Mouse (Mus musculus): ENCODE results near the gene Ralb. TPM values are rescaled to one million over a fixed set of nuclear protein-coding genes. Genes with fewer than 3 reads are reported as not detected.

Gene Ralb
- polyA plus RNA-seq, 1 experiment from 2014 or later: 83.5 TPM

- ATAC-seq (ENCODE audit: low FRiP score, low read depth): 0 out of 2 replicates have a peak, but pooled peaks have one; percentile 34
- no peaks in the 10 kb centered on the region for H3K4me1 ChIP-seq
- H3K9ac ChIP-seq (replicated peaks): no peak overlapping the region
- WGBS: 47% methylated on average over 2 of the region's 2 CpGs
- H3K4me3 ChIP-seq: no peak overlapping the region
- no peaks in the 10 kb centered on the region for H3K9me3 ChIP-seq
- H3K36me3 ChIP-seq: no peaks in the 10 kb centered on the region
- H3K27ac ChIP-seq (replicated peaks): no peak overlapping the region
- 0 out of 2 replicates have a peak, but pooled peaks cover 4% of the 10 kb centered on the region for H3K27me3 ChIP-seq
- H3K4me2 ChIP-seq (replicated peaks): no peak overlapping the region
Observed at GRCm38 (mm10) chr1:119463386-119463785, 41.2 kb downstream of the Ralb start.

GRCm38 (mm10) chr1:119460062-119460461 is 44.5 kb downstream of the Ralb start:
- ATAC-seq (ENCODE audit: low FRiP score, low read depth): no peak
- 86% methylated on average over 2 of the region's 2 CpGs for WGBS
- Histone ChIP-seq H3K4me2 (replicated peaks) (no peak overlapping the region), H3K4me1 (no peaks in the 10 kb centered on the region; the same call in 1 of the 2 replicates), H3K27ac (replicated peaks) (no peak overlapping the region), H3K36me3 (no peaks in the 10 kb centered on the region), H3K4me3 (no peak overlapping the region), H3K9me3 (no peaks in the 10 kb centered on the region), H3K27me3 (0 out of 2 replicates have a peak, but pooled peaks cover 13% of the 10 kb centered on the region), H3K9ac (replicated peaks) (no peak overlapping the region)

DNA sequence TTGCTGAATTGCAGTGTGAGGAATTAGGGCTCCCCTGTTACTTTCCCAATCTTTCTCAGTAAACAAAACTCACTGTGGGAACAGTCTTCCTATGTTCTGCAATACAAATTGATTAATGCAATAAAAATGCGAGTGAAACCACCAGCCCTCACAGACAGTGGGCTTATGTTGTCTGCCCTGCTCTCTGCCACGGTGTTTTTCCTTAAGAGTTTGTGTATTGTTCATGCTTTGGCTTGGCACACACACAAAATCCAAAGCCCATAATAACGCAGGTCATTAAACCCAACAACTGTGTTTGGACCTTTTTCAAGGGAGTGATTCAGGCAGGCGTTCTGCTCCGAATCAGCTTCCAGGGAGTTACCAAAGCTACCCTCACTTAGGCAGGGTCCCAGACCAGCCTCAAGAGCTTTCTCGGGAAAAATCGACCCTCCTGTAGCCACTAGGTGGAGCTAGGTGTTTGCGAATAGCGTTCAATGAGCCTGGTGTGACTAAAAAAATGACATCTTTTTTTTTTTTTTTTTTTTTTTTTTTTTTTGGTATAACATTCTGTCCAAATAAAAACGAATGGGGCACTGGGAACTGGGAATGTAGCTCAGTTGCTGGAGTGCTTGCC is 46.5 kb downstream of the Ralb start:
- H3K36me3 ChIP-seq: no peaks in the 10 kb centered on the region
- H3K4me3 ChIP-seq: no peak overlapping the region
- H3K4me2 ChIP-seq (replicated peaks): no peak overlapping the region
- H3K27ac ChIP-seq (replicated peaks): no peak overlapping the region
- no peak overlapping the region for H3K9ac ChIP-seq (replicated peaks)
- no peaks in the 10 kb centered on the region for H3K9me3 ChIP-seq
- ATAC-seq (ENCODE audit: low FRiP score, low read depth): 0 out of 2 replicates have a peak, but pooled peaks have one; percentile 16
- H3K27me3 ChIP-seq: 0 out of 2 replicates have a peak, but pooled peaks cover 13% of the 10 kb centered on the region
- no peaks in the 10 kb centered on the region; the same call in 1 of the 2 replicates for H3K4me1 ChIP-seq
- WGBS: 20% methylated on average over 10 of the region's 10 CpGs

DNA sequence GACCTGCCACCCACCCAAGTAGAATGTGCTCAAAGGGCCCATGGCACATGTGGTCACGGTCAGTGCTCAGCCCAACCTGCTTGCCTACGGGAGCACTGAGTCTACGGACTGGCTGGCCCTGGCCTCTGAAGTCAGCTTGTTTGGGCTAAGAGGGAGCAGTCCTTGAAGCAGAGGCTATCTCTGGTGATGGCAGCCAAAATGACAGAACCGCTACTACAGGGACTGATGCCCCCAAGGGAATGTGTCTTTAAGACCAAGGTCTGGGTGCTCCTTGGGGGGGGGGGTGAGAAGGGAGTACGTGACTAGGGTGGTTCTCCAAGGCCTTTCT is 47.1 kb downstream of the Ralb start:
- ATAC-seq (ENCODE audit: low FRiP score, low read depth): peak; percentile 30; the same call in 1 of the 2 replicates
- Histone ChIP-seq H3K4me2 (replicated peaks) (no peak overlapping the region), H3K9ac (replicated peaks) (no peak overlapping the region), H3K9me3 (no peaks in the 10 kb centered on the region), H3K27me3 (0 out of 2 replicates have a peak, but pooled peaks cover 13% of the 10 kb centered on the region), H3K4me1 (no peaks in the 10 kb centered on the region; the same call in 1 of the 2 replicates), H3K4me3 (no peak overlapping the region), H3K36me3 (no peaks in the 10 kb centered on the region), H3K27ac (replicated peaks) (no peak overlapping the region)
- 80% methylated on average over 5 of the region's 5 CpGs for WGBS

DNA sequence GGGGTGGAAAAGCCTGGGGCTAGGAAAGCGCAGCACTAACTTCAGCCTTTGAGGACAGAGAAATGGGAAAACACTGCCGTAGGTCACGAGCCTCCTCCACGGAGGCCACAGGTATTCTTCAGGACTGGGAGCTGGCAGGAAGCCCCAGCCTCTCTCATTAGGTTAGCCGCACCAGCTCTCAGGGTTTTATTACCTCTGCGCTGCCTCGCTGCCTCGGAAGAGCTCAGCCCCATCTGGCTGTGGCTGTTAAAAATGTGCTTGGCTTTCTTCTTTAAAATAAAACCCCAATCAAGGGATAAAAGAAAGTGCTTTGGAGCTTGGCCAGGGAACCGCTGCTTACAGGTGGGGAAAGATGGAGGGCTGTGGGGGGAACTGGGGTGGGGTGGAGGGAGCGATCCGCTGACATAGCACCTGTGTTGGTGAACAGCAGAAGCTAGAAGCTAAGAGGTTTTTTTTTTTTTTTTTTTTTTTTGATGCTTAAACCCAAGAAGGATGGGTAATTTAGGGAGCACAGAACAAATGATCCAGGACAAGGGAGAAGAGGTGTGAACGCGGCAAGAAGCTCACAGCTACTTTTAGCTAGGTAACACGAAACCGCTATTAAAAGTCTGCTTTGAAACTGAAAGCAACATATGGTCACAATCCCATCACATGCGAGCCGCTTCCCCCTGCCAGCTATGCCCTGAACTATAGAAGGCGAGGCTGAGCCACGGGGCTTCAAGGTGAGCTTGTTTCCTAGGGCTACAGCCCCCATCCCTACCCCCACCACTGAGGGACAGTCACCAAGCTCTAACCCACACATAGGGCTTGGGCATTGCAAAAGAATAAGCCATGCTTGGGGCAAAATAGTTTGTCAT is 47.7 kb downstream of the Ralb start:
- Histone ChIP-seq H3K4me1 (no peaks in the 10 kb centered on the region; the same call in 1 of the 2 replicates), H3K9me3 (no peaks in the 10 kb centered on the region), H3K4me3 (no peak overlapping the region), H3K9ac (replicated peaks) (no peak overlapping the region), H3K4me2 (replicated peaks) (no peak overlapping the region), H3K27me3 (0 out of 2 replicates have a peak, but pooled peaks cover 13% of the 10 kb centered on the region), H3K27ac (replicated peaks) (no peak overlapping the region), H3K36me3 (no peaks in the 10 kb centered on the region)
- WGBS: 62% methylated on average over 19 of the region's 19 CpGs
- no peak for ATAC-seq (ENCODE audit: low FRiP score, low read depth)

DNA sequence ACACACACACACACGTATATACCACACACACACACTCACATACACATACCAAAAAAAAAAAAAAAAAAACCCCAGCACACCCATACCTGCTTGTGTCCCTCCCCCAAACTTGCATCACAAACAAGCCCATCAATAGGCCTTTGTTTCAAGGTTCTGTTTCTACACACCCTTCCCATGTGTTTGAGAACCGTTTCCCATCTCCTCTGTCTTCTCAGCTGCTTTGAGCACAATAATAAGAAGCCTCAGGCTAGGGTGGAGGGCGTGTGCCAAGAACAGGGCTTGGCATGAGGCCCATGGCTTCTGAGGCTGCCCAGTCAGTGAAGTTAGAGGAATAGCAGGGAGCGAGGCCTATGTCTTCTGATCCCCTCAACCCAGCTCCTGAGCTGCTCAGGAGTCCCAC is 50.9 kb downstream of the Ralb start:
- Histone ChIP-seq H3K27me3 (0 out of 2 replicates have a peak, but pooled peaks cover 9% of the 10 kb centered on the region), H3K27ac (replicated peaks) (no peak overlapping the region), H3K4me1 (no peaks in the 10 kb centered on the region; the same call in 1 of the 2 replicates), H3K4me2 (replicated peaks) (no peak overlapping the region), H3K4me3 (no peak overlapping the region), H3K9me3 (no peaks in the 10 kb centered on the region), H3K9ac (replicated peaks) (no peak overlapping the region), H3K36me3 (no peaks in the 10 kb centered on the region)
- no peak for ATAC-seq (ENCODE audit: low FRiP score, low read depth)
- WGBS: 77% methylated on average over 4 of the region's 4 CpGs

- ATAC-seq (ENCODE audit: low FRiP score, low read depth): no peak
- Histone ChIP-seq H3K4me1 (no peaks in the 10 kb centered on the region; the same call in 1 of the 2 replicates), H3K9me3 (no peaks in the 10 kb centered on the region), H3K27me3 (no peaks in the 10 kb centered on the region), H3K4me2 (replicated peaks) (no peak overlapping the region), H3K9ac (replicated peaks) (no peak overlapping the region), H3K36me3 (no peaks in the 10 kb centered on the region), H3K4me3 (no peak overlapping the region), H3K27ac (replicated peaks) (no peak overlapping the region)
- WGBS: 70% methylated on average over 10 of the region's 10 CpGs
Observed at GRCm38 (mm10) chr1:119451417-119451816, 53.2 kb downstream of the Ralb start.

DNA sequence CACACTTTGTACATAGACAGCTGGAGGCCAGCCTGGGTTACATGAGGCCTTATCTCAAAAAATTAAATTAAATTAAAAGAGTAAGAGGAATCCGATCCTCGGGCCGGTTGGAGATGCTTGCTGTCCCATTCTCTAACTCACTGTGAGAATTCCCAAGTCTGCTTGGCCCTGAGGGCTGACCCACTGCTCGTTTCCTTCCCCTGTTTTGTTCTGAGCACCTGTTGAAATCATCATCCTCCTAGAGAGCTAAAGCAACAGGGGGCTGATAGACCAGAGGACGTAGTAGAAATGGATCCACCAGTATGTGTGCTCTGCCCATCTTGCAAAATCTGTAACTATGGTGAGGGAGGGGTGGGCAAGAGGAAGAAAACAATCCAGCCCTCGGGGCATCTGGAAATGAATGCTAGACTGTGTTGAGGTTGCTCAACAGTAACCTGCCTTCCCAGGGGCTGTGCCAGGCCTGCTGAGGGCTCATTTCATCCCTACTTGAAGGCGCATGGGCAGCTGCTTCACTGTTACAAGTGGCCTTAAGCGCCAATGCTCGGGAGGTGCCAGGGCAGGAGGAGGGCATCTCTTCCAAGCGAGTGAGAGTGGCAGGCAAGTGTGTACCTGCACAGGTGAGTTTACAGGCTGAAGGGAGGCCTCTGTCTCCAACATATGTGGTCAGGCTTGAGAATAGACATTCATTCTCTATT is 53.8 kb downstream of the Ralb start:
- Histone ChIP-seq H3K27me3 (no peaks in the 10 kb centered on the region), H3K9me3 (no peaks in the 10 kb centered on the region), H3K36me3 (no peaks in the 10 kb centered on the region), H3K4me1 (no peaks in the 10 kb centered on the region), H3K27ac (replicated peaks) (no peak overlapping the region), H3K9ac (replicated peaks) (no peak overlapping the region), H3K4me2 (replicated peaks) (no peak overlapping the region), H3K4me3 (no peak overlapping the region)
- WGBS: 79% methylated on average over 10 of the region's 10 CpGs
- no peak for ATAC-seq (ENCODE audit: low FRiP score, low read depth)

GRCm38 (mm10) chr1:119446753-119447283 is 57.8 kb downstream of the Ralb start:
- Histone ChIP-seq H3K36me3 (no peaks in the 10 kb centered on the region), H3K4me2 (replicated peaks) (no peak overlapping the region), H3K4me3 (no peak overlapping the region), H3K27me3 (no peaks in the 10 kb centered on the region), H3K27ac (replicated peaks) (no peak overlapping the region), H3K9me3 (no peaks in the 10 kb centered on the region), H3K9ac (replicated peaks) (no peak overlapping the region), H3K4me1 (no peaks in the 10 kb centered on the region)
- ATAC-seq (ENCODE audit: low FRiP score, low read depth): no peak
- 69% methylated on average over 10 of the region's 10 CpGs for WGBS

DNA sequence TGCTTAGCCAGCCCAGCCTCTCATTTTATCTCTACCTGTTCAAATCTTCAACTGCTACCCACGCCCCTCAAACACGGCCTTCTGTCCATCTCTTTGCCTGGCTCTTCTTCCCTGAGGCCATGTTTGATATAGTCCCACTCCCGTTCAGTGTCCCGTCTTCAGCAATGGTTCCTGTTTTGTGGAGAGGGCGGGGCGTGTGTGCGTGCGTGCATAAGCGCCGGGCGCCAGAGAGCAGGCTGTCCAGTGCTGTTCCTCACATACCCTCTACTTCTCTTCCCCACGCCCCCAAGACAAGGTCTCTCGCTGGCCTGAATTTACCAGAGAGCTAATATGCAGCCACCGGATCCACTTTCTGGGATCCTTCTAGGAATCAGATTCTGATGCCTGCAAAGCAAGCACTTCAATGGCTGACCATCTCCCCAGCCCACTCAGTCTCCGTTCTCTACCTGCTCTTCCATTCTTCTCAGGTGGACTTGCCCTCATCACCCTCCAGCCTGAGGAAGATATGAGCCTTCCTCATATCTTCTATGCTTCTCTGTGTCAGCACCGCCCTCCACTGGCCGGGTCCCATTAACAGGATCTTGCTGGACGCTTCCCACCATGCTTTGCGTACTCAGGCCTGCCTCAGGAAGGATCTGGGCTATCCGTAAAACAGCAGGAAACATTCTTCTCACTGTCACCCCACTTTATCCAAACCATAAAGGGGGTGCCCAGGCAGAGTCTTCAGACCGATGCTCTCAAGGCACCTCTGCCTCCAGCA is 60.8 kb downstream of the Ralb start:
- no peak overlapping the region for H3K27ac ChIP-seq (replicated peaks)
- H3K9me3 ChIP-seq: no peaks in the 10 kb centered on the region
- no peak overlapping the region for H3K9ac ChIP-seq (replicated peaks)
- no peaks in the 10 kb centered on the region for H3K4me1 ChIP-seq
- no peak overlapping the region for H3K4me2 ChIP-seq (replicated peaks)
- no peaks in the 10 kb centered on the region for H3K27me3 ChIP-seq
- no peak for ATAC-seq (ENCODE audit: low FRiP score, low read depth)
- H3K36me3 ChIP-seq: no peaks in the 10 kb centered on the region
- no peak overlapping the region for H3K4me3 ChIP-seq
- 87% methylated on average over 21 of the region's 21 CpGs for WGBS

- H3K9me3 ChIP-seq: no peaks in the 10 kb centered on the region
- no peaks in the 10 kb centered on the region for H3K27me3 ChIP-seq
- H3K36me3 ChIP-seq: no peaks in the 10 kb centered on the region
- ATAC-seq (ENCODE audit: low FRiP score, low read depth): no peak
- H3K9ac ChIP-seq (replicated peaks): no peak overlapping the region
- no peak overlapping the region for H3K4me2 ChIP-seq (replicated peaks)
- 98% methylated on average over 9 of the region's 9 CpGs for WGBS
- H3K4me1 ChIP-seq: no peaks in the 10 kb centered on the region
- no peak overlapping the region for H3K4me3 ChIP-seq
- H3K27ac ChIP-seq (replicated peaks): no peak overlapping the region
Observed at GRCm38 (mm10) chr1:119442901-119443300, 61.7 kb downstream of the Ralb start.

Measured in midbrain, embryonic 12.5 days (tissue).